Mouse (Mus musculus): Measurements from ENCODE around the gene Bex1. TPM values are rescaled to one million over a fixed set of nuclear protein-coding genes. Genes with fewer than 3 reads are reported as not detected.

The Bex1 gene
- polyA plus RNA-seq, 1 experiment from 2014 or later = 75.8 TPM

Small RNAs within 50 kb of the gene (microRNA-seq; reads per million reads assigned to microRNA genes)
- gene Mir6383 = not detected

Other genes starting within 250 kb of the Bex1 start
- gene Arxes2, start 221.7 kb downstream of the Bex1 start, polyA plus RNA-seq (2014; fragmentation: Nextera tagmentation; extraction: Ambion mirVana) = 75.7 and 77.4 TPM in 2 replicates
- 33.5 and 36.2 TPM in 2 replicates for gene Arxes1, start 182.1 kb downstream of the Bex1 start, polyA plus RNA-seq (2014; fragmentation: Nextera tagmentation; extraction: Ambion mirVana)
- gene Bex2, start 147.3 kb downstream of the Bex1 start, polyA plus RNA-seq (2014; fragmentation: Nextera tagmentation; extraction: Ambion mirVana) = 104 and 108 TPM in 2 replicates
- gene Nxf3, start 130.3 kb downstream of the Bex1 start, polyA plus RNA-seq (2014; fragmentation: Nextera tagmentation; extraction: Ambion mirVana) = 0.34 TPM in 1 of 2 replicates, not detected in the other
- 108 and 121 TPM in 2 replicates for gene Bex4, start 76.5 kb downstream of the Bex1 start, polyA plus RNA-seq (2014; fragmentation: Nextera tagmentation; extraction: Ambion mirVana)
- 201 and 204 TPM in 2 replicates for gene Tceal8, start 43.2 kb downstream of the Bex1 start, polyA plus RNA-seq (2014; fragmentation: Nextera tagmentation; extraction: Ambion mirVana)
- gene Tceal5, start 11.6 kb downstream of the Bex1 start, polyA plus RNA-seq (2014; fragmentation: Nextera tagmentation; extraction: Ambion mirVana) = 1.6 and 2.0 TPM in 2 replicates
- gene Tceal7, start 734 bp downstream of the Bex1 start, polyA plus RNA-seq (2014; fragmentation: Nextera tagmentation; extraction: Ambion mirVana) = 0.61 and 1.1 TPM in 2 replicates
- gene Tceal9, start 29.6 kb upstream of the Bex1 start, polyA plus RNA-seq (2014; fragmentation: Nextera tagmentation; extraction: Ambion mirVana) = 663 and 676 TPM in 2 replicates
- gene Bex3, start 54.7 kb upstream of the Bex1 start, polyA plus RNA-seq (2014; fragmentation: Nextera tagmentation; extraction: Ambion mirVana) = 466 and 489 TPM in 2 replicates

Data from stomach, embryonic 14.5 days (tissue).